Mouse (Mus musculus): ENCODE measurements at regions not wholly inside any gene's neighbourhood (a gene's known extent, or its start where the extent isn't known, plus 50 kb on each side); places are given as distances from the start of the nearest gene placed in this dataset.

DNA sequence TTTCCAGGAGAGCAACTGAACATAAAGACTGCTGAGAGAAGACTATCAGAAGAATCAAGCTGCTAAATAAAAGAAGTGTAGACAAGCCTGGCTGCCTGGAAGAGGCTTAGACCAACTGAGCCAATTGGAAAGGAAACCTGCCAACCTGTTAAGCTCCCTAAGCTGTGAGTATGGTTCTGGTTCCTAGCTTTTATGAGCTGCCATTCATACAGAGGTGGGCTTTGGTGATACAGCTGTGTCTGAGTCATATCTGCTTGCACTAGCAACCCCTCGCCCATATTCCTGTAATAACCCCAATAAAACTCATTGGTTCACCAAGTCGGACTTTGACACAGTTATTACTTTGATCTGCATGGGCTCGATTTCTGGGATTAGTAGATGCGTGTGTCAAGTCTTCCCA, 245.3 kb upstream of the Mon1b start:
- H3K79me2 ChIP-seq (ENCODE audit: control insufficient read depth, insufficient read depth, low read length, poor library complexity), result no peaks in the 10 kb centered on the region
- no peaks in the 10 kb centered on the region for H3K9me3 ChIP-seq (replicated peaks; ENCODE audit: insufficient read depth, low read length)
- H3K27me3 ChIP-seq (ENCODE audit: control insufficient read depth in 1 of 2, insufficient read depth in 2 of 2, low read length in 2 of 2), result no peaks in the 10 kb centered on the region
- no peaks in the 10 kb centered on the region for H3K4me1 ChIP-seq (ENCODE audit: control insufficient read depth in 1 of 2, insufficient read depth in 2 of 2, low read length in 2 of 2)
- H3K27ac ChIP-seq (ENCODE audit: control insufficient read depth, low read depth, low read length), result no peak overlapping the region
- H3K9ac ChIP-seq (ENCODE audit: control insufficient read depth, low read depth, low read length, poor library complexity, severe bottlenecking), result no peak overlapping the region
- no peak for DNase-seq (ENCODE audit: low read depth, low spot score)
- no peaks in the 10 kb centered on the region for H3K36me3 ChIP-seq (ENCODE audit: control insufficient read depth in 1 of 2, insufficient read depth in 2 of 2, low read length in 2 of 2)
- TF ChIP-seq ZC3H11A (IDR thresholded peaks at IDR 0.05; ENCODE audit: low read depth, low read length) (no peak), TAL1 (IDR thresholded peaks at IDR 0.05; ENCODE audit: low read length) (no peak), UBTF (IDR thresholded peaks at IDR 0.05; ENCODE audit: borderline replicate concordance, insufficient read depth, low read depth, low read length) (no peak), ETS1 (IDR thresholded peaks at IDR 0.05; ENCODE audit: low read depth, low read length) (no peak)
- no peak overlapping the region for H3K4me3 ChIP-seq (ENCODE audit: control insufficient read depth in 1 of 2, insufficient read depth in 1 of 2, low read depth in 2 of 2, low read length in 2 of 2)

DNA sequence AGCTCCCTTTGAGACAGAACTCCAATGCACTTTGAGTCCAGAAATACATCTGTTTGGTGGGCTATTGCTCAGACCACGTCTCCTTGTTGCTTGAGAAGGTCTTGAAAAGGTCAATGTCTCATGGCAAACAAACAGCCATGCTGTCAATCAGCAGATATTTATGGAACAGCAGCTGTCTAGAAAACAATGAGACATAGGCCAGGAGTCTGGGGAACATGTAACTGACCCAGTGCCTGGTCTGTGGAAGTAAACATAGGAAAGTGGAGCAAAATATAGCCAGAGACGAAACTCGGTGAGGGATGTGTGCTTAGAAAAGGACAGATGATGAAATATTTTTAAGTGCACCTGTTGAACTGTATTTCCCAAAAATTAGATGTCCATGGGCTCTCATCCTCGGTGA, 241.1 kb upstream of the Mon1b start:
- no peak for DNase-seq (ENCODE audit: low read depth, low spot score)
- H3K36me3 ChIP-seq (ENCODE audit: control insufficient read depth in 1 of 2, insufficient read depth in 2 of 2, low read length in 2 of 2), result no peaks in the 10 kb centered on the region
- H3K9me3 ChIP-seq (replicated peaks; ENCODE audit: insufficient read depth, low read length), result no peaks in the 10 kb centered on the region
- H3K4me3 ChIP-seq (ENCODE audit: control insufficient read depth in 1 of 2, insufficient read depth in 1 of 2, low read depth in 2 of 2, low read length in 2 of 2), result no peak overlapping the region
- no peak for TF ChIP-seq USF1 (IDR thresholded peaks at IDR 0.05; ENCODE audit: low read depth, low read length)
- TF ChIP-seq GABPA (IDR thresholded peaks at IDR 0.05; ENCODE audit: low read depth, low read length), result no peak
- no peak for TF ChIP-seq EP300 (IDR thresholded peaks at IDR 0.05; ENCODE audit: low read depth in 1 of 2, low read length in 2 of 2)
- no peak for TF ChIP-seq ZKSCAN1 (IDR thresholded peaks at IDR 0.05; ENCODE audit: low read depth, low read length)
- TF ChIP-seq MXI1 (IDR thresholded peaks at IDR 0.05; ENCODE audit: low read depth, low read length), result no peak
- no peak for TF ChIP-seq UBTF (IDR thresholded peaks at IDR 0.05; ENCODE audit: borderline replicate concordance, insufficient read depth, low read depth, low read length)
- TF ChIP-seq TCF12 (IDR thresholded peaks at IDR 0.05; ENCODE audit: low read depth, low read length), result no peak
- no peak for TF ChIP-seq ZMIZ1 (IDR thresholded peaks at IDR 0.05; ENCODE audit: low read depth, low read length)
- no peak for TF ChIP-seq KAT2A (conservative IDR thresholded peaks at IDR 0.05; ENCODE audit: low read depth, low read length)
- TF ChIP-seq TBP (IDR thresholded peaks at IDR 0.05; ENCODE audit: low read depth, low read length), result no peak
- TF ChIP-seq CHD2 (IDR thresholded peaks at IDR 0.05; ENCODE audit: low read length), result no peak
- no peak for TF ChIP-seq MAX (IDR thresholded peaks at IDR 0.05; ENCODE audit: low read length)
- no peak for TF ChIP-seq MAFK (IDR thresholded peaks at IDR 0.05; ENCODE audit: borderline replicate concordance, low read depth, low read length)
- no peak for TF ChIP-seq SIN3A (IDR thresholded peaks at IDR 0.05; ENCODE audit: low read length)
- TF ChIP-seq POLR2A (IDR thresholded peaks at IDR 0.05; ENCODE audit: control insufficient read depth in 1 of 2, insufficient read depth in 1 of 2, low read depth in 1 of 2, low read length in 2 of 2, poor library complexity in 1 of 2), result no peak
- no peak for TF ChIP-seq RAD21 (IDR thresholded peaks at IDR 0.05; ENCODE audit: low read depth, low read length)
- TF ChIP-seq CHD1 (IDR thresholded peaks at IDR 0.05; ENCODE audit: low read depth, low read length), result no peak
- no peak for TF ChIP-seq HCFC1 (IDR thresholded peaks at IDR 0.05; ENCODE audit: low read depth, low read length)
- no peak for TF ChIP-seq JUND (IDR thresholded peaks at IDR 0.05; ENCODE audit: low read depth, low read length)
- no peaks in the 10 kb centered on the region for H3K79me2 ChIP-seq (ENCODE audit: control insufficient read depth, insufficient read depth, low read length, poor library complexity)
- no peaks in the 10 kb centered on the region for H3K4me1 ChIP-seq (ENCODE audit: control insufficient read depth in 1 of 2, insufficient read depth in 2 of 2, low read length in 2 of 2)
- no peaks in the 10 kb centered on the region for H3K27me3 ChIP-seq (ENCODE audit: control insufficient read depth in 1 of 2, insufficient read depth in 2 of 2, low read length in 2 of 2)
- no peak overlapping the region for H3K27ac ChIP-seq (ENCODE audit: control insufficient read depth, low read depth, low read length)
- H3K9ac ChIP-seq (ENCODE audit: control insufficient read depth, low read depth, low read length, poor library complexity, severe bottlenecking), result no peak overlapping the region
